Mouse (Mus musculus) thymus, postnatal 0 days (tissue): ENCODE data around the gene Fgfr4. TPM values are rescaled to one million over a fixed set of nuclear protein-coding genes. Genes with fewer than 3 reads are reported as not detected.
A peak's percentile ranks its signal among the peaks of the same experiment; 100 is the strongest.
"Not testable (repeated sequence)": the region's sequence is repeated elsewhere in the genome, so short reads cannot be mapped to it uniquely, and the experiment has no call there.

Source experiments
- DNase-seq: peaks from one replicate; pipeline ENCODE4 v3.0.0-alpha.2; 2015; ENCODE audit warnings: low spot score
- polyA plus RNA-seq: library from polyadenylated mRNA; unstranded; fragments of >200 nt; fragmentation: Nextera tagmentation; extraction: Ambion mirVana; gene quantifications from 2 replicates; pipeline ENCODE4 v1.2.1, GENCODE M21; 2015

Gene Fgfr4
- polyA plus RNA-seq, 1 experiment from 2014 or later = not detected

DNA sequence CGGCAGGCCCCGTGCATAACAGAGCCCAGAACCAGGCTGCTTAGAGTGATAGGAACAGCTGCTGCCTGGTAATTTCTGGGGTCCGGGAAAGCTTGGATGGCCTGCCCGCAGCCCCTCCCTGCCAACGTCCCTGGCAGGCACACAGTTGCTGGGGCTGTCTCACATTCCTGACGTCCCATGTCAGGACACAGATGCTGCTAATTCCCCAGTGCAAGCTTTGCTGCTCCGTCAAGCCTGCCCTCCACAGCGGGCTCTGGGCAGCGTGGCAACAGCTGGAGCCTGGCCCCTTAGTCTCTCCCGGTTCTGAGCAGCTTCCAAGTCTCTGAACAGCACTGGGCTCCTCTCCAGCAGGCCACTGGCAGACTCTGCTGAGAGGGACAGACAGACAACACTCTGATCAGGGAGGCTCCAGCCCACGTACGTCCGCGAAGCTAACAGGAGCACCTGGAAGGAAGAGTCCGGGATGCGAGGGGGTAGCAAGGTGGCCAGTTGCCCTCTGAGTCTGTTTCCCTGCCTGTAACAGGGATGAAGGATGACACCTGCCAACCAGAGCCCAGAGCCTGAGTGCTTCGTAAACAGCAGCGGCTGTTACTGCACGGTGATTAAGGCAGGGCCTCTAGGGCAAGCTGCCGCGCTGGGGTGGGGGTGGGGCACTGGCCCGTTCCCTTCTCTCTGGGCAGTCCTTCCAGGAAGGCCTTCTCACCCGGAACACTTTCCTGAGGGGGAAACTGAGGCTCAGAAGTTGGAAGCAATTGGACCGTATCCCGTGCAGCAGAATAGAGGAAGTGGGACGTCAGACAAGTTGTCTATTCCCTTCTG lies 19.3 kb downstream of the Fgfr4 start:
- DNase-seq = no peak

DNA sequence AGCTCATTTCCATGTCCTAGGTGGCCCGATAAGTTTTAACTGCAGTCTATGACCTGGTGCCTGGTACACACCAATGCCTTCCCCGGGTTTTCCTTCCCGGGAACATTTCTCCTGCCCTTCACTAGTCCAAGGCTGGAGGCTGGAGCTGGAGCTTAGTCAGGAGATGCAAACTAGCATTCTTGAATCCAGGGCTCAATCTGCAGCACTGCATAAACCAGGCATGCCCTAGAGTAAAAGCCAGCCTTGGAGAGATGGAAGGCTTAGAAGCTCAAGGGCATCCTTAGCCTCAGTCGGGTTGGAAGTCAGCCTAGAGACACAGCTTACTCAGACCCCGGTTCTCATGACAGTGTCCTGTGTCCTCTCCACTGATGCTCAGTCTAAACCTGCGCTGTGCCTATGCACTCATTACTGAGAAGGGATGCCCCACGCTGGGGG lies 19.9 kb downstream of the Fgfr4 start:
- no peak for DNase-seq

DNA sequence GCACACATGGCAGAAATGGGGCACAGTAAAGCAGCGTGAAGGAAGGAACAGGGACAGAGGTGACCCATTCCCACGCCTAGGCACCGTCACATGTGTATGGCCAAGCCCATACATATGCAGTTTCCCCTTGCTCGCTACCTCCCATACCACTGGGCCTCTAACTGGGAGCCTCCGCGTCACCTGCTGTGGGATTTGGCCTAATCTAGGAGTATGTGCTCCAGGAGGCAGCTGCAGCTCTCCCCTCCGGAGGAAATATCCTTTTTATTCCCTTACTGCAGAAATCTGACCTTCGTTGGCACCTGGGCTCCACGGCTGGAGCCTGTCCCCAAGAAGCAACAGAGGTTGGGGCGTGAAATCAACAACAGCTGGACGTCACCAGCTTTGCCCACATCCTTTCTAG lies 21.9 kb downstream of the Fgfr4 start:
- DNase-seq = no peak

DNA sequence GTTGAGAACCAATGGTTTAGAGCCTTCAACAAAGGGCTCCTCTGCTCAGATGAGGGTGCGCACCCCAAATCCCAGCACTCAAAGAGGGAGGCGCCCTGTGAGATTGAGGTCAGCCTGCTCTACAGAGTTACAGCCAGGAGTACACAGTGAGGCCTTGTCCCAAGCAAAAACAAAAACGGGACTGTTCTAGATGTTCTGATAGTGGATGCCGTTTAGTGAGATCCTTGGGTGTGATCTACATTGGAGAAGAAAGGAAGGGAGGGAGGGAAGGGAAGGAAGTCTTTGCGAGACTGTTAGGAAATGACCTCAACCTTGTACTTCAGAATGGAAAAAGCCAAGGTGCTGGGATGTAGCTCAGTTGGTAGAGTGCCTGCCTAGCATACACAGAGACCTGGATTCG lies 23.8 kb downstream of the Fgfr4 start:
- no peak for DNase-seq

DNA sequence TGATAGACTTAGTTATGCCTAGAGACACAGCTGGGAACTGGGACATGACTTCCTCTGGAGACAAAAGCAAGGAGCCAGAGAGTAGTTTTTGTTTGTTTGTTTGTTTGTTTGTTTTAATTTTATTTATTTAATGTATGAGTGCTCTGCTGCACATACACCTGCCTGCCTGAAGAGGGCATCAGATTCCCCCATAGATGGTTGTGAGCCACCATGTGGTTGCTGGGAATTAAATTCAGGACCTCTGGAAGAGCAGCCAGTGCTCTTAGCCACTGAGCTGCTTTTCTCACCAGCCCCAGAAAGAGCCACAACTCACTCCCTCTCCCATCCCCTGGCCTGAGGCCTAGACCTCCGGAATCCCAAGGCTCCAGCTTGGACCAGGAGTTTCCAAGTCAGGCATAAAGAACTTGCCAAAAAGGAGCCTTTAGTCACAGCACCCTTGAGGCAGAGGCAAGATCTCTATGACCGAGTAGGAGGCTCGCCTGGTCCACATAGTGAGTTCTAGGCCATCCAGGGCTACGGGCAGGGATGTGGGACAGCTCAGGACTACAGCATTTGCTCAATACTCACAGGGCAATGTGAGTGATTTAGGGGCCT lies 25.6 kb downstream of the Fgfr4 start:
- no peak for DNase-seq

DNA sequence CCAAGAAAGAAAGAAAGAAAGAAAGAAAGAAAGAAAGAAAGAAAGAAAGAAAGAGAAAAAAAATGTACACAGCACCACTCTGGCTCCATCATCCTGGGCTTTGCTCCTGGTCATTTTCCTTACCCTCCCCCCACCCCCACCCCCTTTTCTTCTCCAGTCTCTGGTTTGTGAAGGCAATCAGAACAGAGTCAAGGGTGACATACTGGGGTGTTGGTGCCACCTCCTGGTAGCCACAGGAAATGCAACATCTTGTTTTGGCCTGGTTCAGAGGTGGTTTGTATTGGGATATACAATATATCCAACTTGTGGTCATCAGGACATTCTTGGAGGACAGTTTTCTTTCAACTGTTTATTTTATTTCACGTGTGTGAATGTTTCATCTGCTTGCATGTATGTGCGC lies 26.1 kb downstream of the Fgfr4 start:
- DNase-seq = peak; percentile 64

DNA sequence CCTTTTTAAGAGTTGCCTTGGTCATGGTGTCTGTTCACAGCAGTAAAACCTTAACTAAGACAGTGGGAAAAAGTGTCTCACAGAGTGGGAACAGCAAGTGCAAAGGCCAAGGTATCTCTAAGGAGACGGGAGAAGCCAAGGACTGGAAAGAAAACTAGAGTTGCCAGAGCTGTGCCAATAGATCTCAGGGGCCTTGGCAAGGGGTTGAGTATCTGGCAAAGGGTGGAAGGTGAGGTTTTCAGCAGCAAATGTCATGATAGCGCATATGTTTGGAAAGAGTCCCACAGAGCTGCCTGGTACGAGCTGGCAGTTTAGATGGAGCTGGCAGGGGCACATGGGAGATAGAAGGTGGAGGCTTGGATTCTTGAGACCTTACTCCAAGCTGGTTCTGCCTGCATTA lies 27.2 kb downstream of the Fgfr4 start:
- DNase-seq = no peak

DNA sequence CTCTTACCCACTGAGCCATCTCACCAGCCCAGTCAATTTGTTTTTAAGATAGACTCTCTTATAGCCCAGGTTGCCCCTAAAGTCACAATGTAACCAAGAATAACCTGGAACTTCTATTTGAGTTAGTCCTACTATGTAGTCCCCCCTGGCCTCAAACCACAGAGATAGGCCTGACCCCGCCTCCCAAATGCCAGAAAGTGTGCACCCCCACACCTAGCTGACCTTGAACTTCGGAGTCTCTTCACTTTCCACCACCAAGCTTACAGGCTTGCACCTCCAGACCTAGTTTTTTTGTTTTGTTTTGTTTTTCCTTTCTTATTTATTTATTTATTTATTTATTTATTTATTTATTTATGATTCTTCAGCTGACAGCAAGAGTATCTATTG lies 29.3 kb downstream of the Fgfr4 start:
- DNase-seq = no peak

GRCm38 (mm10) chr13:55182173-55182894 lies 29.9 kb downstream of the Fgfr4 start:
- DNase-seq = peak; percentile 46

DNA sequence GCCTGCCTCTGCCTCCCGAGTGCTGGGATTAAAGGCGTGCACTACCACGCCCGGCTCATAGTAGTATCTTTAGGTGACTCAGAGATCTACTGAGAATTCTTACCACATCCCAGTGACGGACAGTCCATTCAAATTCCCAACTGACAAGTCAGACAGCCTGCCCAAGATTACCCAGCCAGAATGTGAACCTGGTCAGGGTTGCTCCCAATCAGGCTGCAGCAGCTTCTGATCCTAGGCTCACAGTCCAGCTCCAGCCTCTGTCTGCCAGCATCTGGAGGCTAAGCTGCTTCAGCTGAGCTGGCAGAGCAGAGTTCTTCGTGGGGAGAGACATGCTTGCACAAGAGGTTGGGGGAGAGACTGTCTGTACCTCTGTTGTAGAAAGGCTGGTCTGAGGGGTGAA lies 30.9 kb downstream of the Fgfr4 start:
- DNase-seq = no peak

DNA sequence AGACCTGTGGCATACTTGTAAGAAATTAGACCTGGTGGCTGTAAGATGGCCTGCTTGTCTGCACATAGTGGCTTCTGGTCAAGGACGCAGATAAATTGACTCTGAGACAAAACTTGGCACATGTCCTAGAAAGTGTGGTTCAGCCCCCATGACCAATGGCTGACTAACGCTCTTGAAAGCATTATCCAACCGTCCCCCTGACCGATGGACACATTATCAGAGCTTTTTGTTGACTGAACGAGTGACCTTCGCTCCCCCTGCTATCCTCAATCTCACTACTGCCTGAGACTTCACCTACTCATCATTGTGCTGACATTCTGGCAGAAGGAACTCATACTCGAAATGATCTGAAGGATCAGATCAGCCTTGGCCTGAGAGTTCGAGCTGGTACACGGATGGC lies 34.6 kb downstream of the Fgfr4 start:
- not testable (repeated sequence) for DNase-seq

DNA sequence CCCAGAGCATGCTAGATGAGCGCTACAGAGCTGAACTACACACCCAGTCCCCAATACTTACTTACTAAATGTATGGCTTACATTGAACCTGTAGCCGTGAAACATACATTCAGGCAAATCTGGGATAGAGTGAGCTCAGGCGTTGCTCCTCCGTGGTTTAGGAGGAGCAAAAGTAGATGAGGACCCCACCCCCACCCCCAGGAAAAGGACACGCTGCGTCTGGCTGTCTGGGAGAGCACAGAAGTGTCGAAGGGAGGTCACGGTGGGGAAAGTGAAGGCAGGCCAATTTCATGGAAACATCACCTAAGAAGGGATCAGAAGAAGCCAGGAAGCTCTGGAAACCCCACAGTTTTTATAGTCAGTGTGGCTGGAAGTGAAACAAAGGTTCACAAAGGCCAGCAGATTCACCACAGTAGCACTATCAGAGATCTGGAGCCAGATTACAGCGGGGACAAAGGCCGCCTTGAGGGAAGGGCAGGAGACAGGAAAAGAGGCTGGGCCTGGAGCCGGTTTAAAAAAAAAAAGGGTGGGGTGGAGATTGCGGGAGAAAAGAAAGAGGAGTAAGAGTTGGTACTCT lies 37.2 kb downstream of the Fgfr4 start:
- peak; percentile 27 for DNase-seq

- DNase-seq = peak; percentile 92
Observed at GRCm38 (mm10) chr13:55190121-55190868, 37.9 kb downstream of the Fgfr4 start.

DNA sequence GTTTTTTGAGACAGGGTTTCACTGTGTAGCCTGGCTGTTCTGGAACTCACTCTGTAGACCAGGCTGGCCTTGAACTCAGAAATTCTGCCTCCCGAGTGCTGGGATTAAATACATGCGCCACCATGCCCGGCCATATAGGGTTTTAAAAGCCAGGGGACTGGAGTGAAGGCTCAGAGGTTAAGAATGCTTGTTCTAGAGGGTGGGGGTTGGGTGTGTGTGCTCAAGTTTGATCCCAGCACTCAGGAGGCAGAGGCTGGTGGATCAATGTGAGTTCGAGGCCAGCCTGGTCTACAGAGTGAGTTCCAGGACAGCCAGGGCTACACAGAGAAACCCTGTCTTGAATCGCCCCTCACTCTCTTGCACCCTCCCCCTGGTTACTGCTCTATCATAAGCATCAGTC lies 39.1 kb downstream of the Fgfr4 start:
- DNase-seq = no peak

DNA sequence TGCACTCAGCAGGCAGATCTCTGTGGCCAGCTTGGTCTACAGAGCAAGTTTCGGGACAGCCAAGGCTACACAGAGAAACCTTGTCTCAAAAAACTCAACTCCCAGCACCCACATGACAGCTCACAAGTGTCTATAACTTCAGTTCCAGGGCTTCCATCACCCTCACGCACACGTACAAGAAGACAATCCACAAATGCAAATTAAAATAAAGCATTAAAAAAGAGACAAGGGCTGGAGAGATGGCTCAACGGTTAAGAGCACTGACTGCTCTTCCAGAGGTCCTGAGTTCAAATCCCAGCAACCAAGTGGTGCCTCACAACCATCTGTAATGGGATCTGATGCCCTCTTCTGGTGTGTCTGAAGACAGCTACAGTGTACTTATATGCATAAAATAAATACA lies 50.3 kb downstream of the Fgfr4 start:
- DNase-seq = not testable (repeated sequence)

DNA sequence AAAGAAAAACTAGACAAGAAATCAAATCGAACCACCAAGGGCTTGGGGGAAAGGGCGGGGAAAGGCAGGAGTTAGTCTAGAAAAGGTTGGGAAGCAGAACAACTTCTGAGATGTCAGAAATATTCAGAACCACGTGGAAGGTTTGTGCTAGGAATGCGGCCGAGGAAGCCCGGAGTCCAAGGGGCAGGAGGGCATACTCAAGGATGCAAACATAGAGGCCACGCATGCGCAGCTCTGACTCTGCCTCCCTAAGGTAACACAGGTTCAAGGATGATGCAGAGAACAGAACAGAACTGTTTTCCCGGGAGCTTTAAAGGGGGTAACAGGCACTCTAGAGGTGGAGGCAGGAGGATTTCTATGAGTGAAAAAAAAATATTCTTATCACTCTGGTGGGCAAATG lies 51.3 kb downstream of the Fgfr4 start:
- DNase-seq = no peak

DNA sequence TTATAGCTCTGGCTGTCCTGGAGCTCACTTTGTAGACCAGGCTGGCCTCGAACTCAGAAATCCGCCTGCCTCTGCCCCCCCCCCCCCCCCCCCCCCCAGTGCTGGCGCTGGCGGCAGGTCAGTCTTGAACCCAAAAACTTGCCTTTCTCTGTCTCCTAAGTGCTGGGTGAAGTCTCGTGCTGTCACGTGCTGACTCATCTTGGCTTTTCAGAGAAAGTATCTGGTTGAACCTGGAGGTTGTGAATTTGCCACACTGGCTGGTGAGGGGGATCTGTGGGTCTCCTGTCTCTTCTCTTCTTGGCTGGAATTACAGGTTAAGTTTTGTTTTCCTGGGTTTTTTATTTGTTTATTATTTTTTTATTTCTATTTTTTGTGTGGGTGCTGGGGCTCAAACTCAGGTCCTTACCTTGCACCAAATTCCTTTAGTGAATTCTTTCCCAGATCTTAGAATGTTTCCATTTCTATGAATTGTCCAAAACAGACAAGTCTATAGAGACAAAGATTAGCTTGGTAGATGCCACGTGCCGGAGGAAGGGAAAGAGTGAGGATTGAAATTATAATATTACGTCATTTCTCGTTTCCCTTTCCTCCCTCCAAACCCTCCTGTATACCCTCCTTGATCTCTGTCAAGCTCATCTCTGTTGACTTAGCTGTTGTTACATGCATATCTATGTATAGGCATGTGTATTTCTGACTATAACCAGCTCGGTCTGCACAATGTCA lies 52.4 kb downstream of the Fgfr4 start:
- DNase-seq = no peak

GRCm38 (mm10) chr13:55205448-55206205 lies 53.2 kb downstream of the Fgfr4 start:
- DNase-seq = no peak

DNA sequence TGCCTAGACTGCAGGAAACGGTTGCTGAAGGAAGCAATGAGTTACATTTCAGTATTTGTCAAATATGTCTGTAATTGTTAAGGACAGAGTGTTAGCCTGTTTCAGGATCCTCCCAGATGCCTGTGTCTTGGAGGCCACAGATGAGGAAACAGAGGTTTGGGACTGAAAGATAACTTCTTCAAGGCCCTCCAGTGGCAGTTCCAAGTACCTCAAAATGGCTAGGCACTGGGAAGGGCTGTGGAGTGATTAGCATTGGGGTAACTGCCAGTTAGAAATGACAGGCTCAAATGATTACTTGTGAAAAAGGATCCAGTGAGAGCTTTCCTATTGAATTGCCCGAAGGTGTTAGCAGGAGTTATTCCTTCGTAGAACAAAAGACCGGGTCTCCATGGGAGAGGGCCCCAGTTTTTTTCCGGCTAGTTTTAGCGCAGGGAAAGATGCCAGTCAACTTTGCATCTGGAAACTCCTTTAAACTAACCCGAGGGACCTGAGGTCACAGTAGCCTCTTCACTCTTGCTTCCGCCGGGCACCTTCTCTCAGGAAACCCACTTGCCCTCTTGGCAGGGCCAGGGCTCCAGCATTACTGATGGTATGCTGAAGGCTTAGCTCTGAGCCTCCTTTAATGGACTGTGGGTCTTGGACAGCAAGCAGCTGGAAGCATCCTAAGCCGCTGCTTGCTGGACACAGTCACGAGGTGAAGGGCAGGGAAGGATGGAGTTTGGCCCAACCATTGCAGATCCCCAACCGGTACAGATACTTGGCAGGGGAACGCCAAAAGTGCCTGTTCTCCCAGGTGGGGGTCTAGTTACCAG lies 56.6 kb downstream of the Fgfr4 start:
- no peak for DNase-seq
